Mouse (Mus musculus): ENCODE data around the gene Atxn1.

DNA sequence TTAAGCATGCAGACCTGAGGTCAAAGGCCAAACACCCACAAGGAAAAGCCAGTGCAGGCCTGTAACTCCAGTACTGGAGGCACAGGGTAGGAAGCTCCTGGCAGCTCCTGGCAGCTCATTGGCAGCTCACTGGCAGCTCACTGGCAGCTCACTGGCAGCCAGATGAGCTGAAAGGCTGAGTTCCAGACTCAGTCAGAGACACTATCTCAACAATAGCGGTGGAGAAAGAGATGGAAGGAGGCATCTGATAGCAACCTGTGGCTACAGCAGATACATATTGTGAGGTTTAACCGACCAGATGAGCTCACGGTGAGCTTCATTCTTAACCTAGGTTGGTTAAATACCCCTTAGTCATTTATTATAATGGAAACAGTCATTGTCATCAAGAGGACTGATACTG lies 328.4 kb downstream of the Atxn1 start:
- TF ChIP-seq CTCF (IDR thresholded peaks at IDR 0.05; ENCODE audit: insufficient read depth, low read depth, low read length) (no peak), POLR2A (IDR thresholded peaks at IDR 0.05; ENCODE audit: insufficient read depth, low read depth, low read length) (no peak)

Measured in olfactory bulb, adult 2 months (tissue).